Mouse (Mus musculus) bone marrow, adult 2 months (tissue): ENCODE measurements around the gene Map4k5.

ENCODE experiments used
- CTCF ChIP-seq: fragments of 200-500 bp; IDR thresholded peaks from 2 replicates; pipeline ENCODE4 v1.5.1; 2011; ENCODE audit warnings: low read length, control low read depth; ENCODE audit not compliant: control insufficient read depth, insufficient read depth
- POLR2A ChIP-seq: fragments of 200-500 bp; IDR thresholded peaks from 2 replicates; pipeline ENCODE4 v1.6.1; 2011; ENCODE audit warnings: low read depth, mild to moderate bottlenecking, control low read depth, low read length, borderline replicate concordance; ENCODE audit not compliant: control insufficient read depth

GRCm38 (mm10) chr12:69813596-69813995 lies 79.4 kb downstream of the Map4k5 start:
- TF ChIP-seq CTCF (no peak), POLR2A (no peak)
